Mouse (Mus musculus) lung, postnatal 36 days (tissue): ENCODE data around the gene S100a1.

ENCODE experiments used
- DNase-seq: peaks from one replicate; pipeline ENCODE4 v3.0.0; 2022; ENCODE audit warnings: mixed read lengths

The S100a1 gene

GRCm38 (mm10) chr3:90464552-90465080 lies 49.6 kb downstream of the S100a1 start:
- DNase-seq = peak; percentile 85

GRCm38 (mm10) chr3:90462579-90462978 lies 51.6 kb downstream of the S100a1 start:
- no peak for DNase-seq

- no peak for DNase-seq
Measured at GRCm38 (mm10) chr3:90461935-90462334, 52.3 kb downstream of the S100a1 start.
